Mouse (Mus musculus): ENCODE measurements around the gene Scn8a. TPM values are rescaled to one million over a fixed set of nuclear protein-coding genes. Genes with fewer than 3 reads are reported as not detected.

Scn8a gene
- polyA plus RNA-seq, 1 experiment from 2014 or later, result 19.0 TPM

DNA sequence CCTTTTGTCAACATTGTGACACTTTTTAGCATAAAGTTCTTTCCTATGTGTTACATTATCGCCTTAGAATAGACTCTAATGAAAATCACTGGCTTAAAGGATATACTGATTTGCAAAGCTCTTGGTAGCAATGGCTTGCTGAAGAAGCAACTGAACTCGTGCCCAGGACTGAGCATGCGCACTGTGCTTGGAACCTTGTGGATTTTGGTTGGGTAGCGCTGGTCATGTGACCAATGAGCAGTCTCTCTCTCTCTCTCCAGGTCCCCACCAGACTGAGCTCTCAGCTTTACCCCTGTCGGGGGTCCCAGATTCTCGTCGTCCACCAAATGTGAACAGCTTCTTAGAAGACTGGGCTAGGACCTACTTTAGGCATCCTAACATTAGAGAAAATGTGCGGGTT lies 32.9 kb upstream of the Scn8a start:
- Histone ChIP-seq H3K9me3 (ENCODE audit: control insufficient read depth, low read length) (no peaks in the 10 kb centered on the region; the same call in 1 of the 2 replicates), H3K36me3 (ENCODE audit: control insufficient read depth, insufficient read depth, low read length) (no peaks in the 10 kb centered on the region), H3K9ac (replicated peaks; ENCODE audit: low read length) (no peak overlapping the region), H3K27me3 (ENCODE audit: control insufficient read depth, insufficient read depth, low read length) (no peaks in the 10 kb centered on the region), H3K4me2 (ENCODE audit: low read length) (no peak overlapping the region), H3K27ac (replicated peaks; ENCODE audit: low read depth, low read length) (no peak overlapping the region), H3K4me3 (replicated peaks; ENCODE audit: low read depth, low read length) (no peak overlapping the region), H3K4me1 (ENCODE audit: control insufficient read depth, insufficient read depth, low read length) (no peaks in the 10 kb centered on the region)
- DNase-seq (no peak), ATAC-seq (ENCODE audit: low FRiP score, low TSS enrichment) (no peak)
- 86% methylated on average over 8 of the region's 8 CpGs for WGBS

GRCm38 (mm10) chr15:100838607-100839207 lies 31.0 kb upstream of the Scn8a start:
- Histone ChIP-seq H3K4me2 (ENCODE audit: low read length) (no peak overlapping the region), H3K27me3 (ENCODE audit: control insufficient read depth, insufficient read depth, low read length) (no peaks in the 10 kb centered on the region), H3K4me3 (replicated peaks; ENCODE audit: low read depth, low read length) (no peak overlapping the region), H3K9ac (replicated peaks; ENCODE audit: low read length) (no peak overlapping the region), H3K9me3 (ENCODE audit: control insufficient read depth, low read length) (no peaks in the 10 kb centered on the region; the same call in 1 of the 2 replicates), H3K27ac (replicated peaks; ENCODE audit: low read depth, low read length) (no peak overlapping the region), H3K36me3 (ENCODE audit: control insufficient read depth, insufficient read depth, low read length) (no peaks in the 10 kb centered on the region), H3K4me1 (ENCODE audit: control insufficient read depth, insufficient read depth, low read length) (no peaks in the 10 kb centered on the region)
- DNase-seq (peak; percentile 73), ATAC-seq (ENCODE audit: low FRiP score, low TSS enrichment) (no peak)
- 34% methylated on average over 12 of the region's 12 CpGs for WGBS

DNA sequence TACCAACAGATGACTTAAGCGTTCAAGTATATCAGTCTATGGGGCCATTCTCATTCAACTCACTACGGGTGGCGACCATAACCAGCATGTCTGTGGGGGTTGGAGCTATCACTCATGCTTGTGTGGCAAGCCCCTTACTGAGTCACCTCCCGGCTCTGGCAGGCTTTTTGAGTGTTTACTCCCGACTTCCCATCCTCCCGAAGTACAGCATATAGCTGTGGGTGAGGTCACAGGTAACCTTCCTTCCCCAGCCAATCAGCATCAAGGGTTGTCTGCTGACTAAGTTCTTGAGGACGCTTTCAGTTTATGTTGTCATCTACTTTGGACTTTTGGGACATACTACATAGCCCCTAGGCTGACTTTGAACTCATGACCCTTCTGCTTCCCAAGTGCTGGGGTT lies 25.3 kb upstream of the Scn8a start:
- no peaks in the 10 kb centered on the region for H3K27me3 ChIP-seq (ENCODE audit: control insufficient read depth, insufficient read depth, low read length)
- ATAC-seq (ENCODE audit: low FRiP score, low TSS enrichment), result no peak
- no peak for DNase-seq
- 90% methylated on average over 7 of the region's 7 CpGs for WGBS
- no peak overlapping the region for H3K27ac ChIP-seq (replicated peaks; ENCODE audit: low read depth, low read length)
- H3K9ac ChIP-seq (replicated peaks; ENCODE audit: low read length), result no peak overlapping the region
- H3K4me3 ChIP-seq (replicated peaks; ENCODE audit: low read depth, low read length), result no peak overlapping the region
- H3K4me1 ChIP-seq (ENCODE audit: control insufficient read depth, insufficient read depth, low read length), result no peaks in the 10 kb centered on the region
- H3K9me3 ChIP-seq (ENCODE audit: control insufficient read depth, low read length), result peaks cover 5% of the 10 kb centered on the region; the same call in 1 of the 2 replicates
- no peaks in the 10 kb centered on the region for H3K36me3 ChIP-seq (ENCODE audit: control insufficient read depth, insufficient read depth, low read length)
- H3K4me2 ChIP-seq (ENCODE audit: low read length), result no peak overlapping the region

DNA sequence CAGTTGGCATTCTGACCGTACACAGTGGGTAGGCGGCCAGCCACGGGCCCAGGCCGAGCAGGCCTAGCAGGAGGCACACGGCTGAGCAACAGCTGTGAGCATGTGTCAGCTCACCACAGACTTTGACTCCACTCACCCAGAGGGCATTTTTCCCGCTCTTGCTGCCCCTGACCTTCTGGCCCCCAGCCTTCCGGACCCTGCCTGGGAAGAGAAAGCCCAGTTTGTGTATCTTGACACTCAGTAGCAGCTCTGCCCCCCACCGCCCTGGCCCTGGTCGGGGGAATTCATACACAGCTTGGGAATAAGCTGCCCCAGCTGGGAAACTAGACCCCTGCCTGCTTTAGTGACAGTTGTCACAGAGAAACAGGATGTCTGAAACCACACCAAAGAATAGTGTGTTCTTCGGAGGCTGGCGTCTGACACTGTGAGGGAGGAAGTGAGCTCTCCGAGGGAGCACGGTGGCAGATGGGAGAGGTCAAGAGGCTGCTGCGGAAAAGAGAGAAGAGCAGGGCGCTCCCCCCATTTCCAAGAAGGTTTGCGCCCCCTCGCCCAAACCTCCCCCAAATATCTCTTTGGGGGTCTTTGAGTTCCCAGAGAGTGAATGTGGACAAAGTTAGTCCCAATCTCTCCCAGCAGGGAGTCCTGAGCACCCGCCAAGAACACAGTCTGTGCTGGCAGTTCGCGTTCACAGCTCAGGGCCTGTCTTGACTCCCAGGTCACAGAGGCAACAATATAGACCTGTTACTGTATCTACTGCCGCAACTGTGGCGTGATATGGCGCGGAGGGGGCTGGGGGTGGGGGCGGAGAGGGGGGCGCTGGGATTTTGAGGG lies 24.4 kb upstream of the Scn8a start:
- WGBS, result 60% methylated on average over 26 of the region's 26 CpGs
- no peaks in the 10 kb centered on the region for H3K27me3 ChIP-seq (ENCODE audit: control insufficient read depth, insufficient read depth, low read length)

GRCm38 (mm10) chr15:100847193-100847592 lies 22.5 kb upstream of the Scn8a start:
- Histone ChIP-seq H3K9me3 (ENCODE audit: control insufficient read depth, low read length) (peaks cover 5% of the 10 kb centered on the region; the same call in 1 of the 2 replicates), H3K9ac (replicated peaks; ENCODE audit: low read length) (no peak overlapping the region), H3K27me3 (ENCODE audit: control insufficient read depth, insufficient read depth, low read length) (no peaks in the 10 kb centered on the region), H3K4me2 (ENCODE audit: low read length) (no peak overlapping the region), H3K27ac (replicated peaks; ENCODE audit: low read depth, low read length) (no peak overlapping the region), H3K4me1 (ENCODE audit: control insufficient read depth, insufficient read depth, low read length) (no peaks in the 10 kb centered on the region), H3K4me3 (replicated peaks; ENCODE audit: low read depth, low read length) (no peak overlapping the region), H3K36me3 (ENCODE audit: control insufficient read depth, insufficient read depth, low read length) (no peaks in the 10 kb centered on the region)
- DNase-seq (no peak), ATAC-seq (ENCODE audit: low FRiP score, low TSS enrichment) (no peak)
- WGBS, result 86% methylated on average over 6 of the region's 6 CpGs

More for the DNA sequence above, 24.4 kb upstream of the Scn8a start:
- Histone ChIP-seq H3K9me3 (ENCODE audit: control insufficient read depth, low read length) (peaks cover 5% of the 10 kb centered on the region; the same call in 1 of the 2 replicates), H3K27ac (replicated peaks; ENCODE audit: low read depth, low read length) (no peak overlapping the region), H3K4me3 (replicated peaks; ENCODE audit: low read depth, low read length) (no peak overlapping the region), H3K4me2 (ENCODE audit: low read length) (no peak overlapping the region), H3K36me3 (ENCODE audit: control insufficient read depth, insufficient read depth, low read length) (no peaks in the 10 kb centered on the region), H3K4me1 (ENCODE audit: control insufficient read depth, insufficient read depth, low read length) (no peaks in the 10 kb centered on the region), H3K9ac (replicated peaks; ENCODE audit: low read length) (no peak overlapping the region)
- ATAC-seq (ENCODE audit: low FRiP score, low TSS enrichment), result no peak
- peak; percentile 12 for DNase-seq

GRCm38 (mm10) chr15:100857586-100857985 lies 12.1 kb upstream of the Scn8a start:
- H3K36me3 ChIP-seq (ENCODE audit: control insufficient read depth, insufficient read depth, low read length), result no peaks in the 10 kb centered on the region
- no peak overlapping the region for H3K4me3 ChIP-seq (replicated peaks; ENCODE audit: low read depth, low read length)
- H3K27ac ChIP-seq (replicated peaks; ENCODE audit: low read depth, low read length), result no peak overlapping the region
- H3K9me3 ChIP-seq (ENCODE audit: control insufficient read depth, low read length), result no peaks in the 10 kb centered on the region
- ATAC-seq (ENCODE audit: low FRiP score, low TSS enrichment), result no peak
- 84% methylated on average over 3 of the region's 3 CpGs for WGBS
- H3K4me1 ChIP-seq (ENCODE audit: control insufficient read depth, insufficient read depth, low read length), result no peaks in the 10 kb centered on the region
- no peak overlapping the region for H3K4me2 ChIP-seq (ENCODE audit: low read length)
- H3K9ac ChIP-seq (replicated peaks; ENCODE audit: low read length), result no peak overlapping the region
- H3K27me3 ChIP-seq (ENCODE audit: control insufficient read depth, insufficient read depth, low read length), result no peaks in the 10 kb centered on the region
- no peak for DNase-seq

GRCm38 (mm10) chr15:100860856-100861255 lies 8.8 kb upstream of the Scn8a start:
- no peak overlapping the region for H3K27ac ChIP-seq (replicated peaks; ENCODE audit: low read depth, low read length)
- no peak for ATAC-seq (ENCODE audit: low FRiP score, low TSS enrichment)
- H3K4me2 ChIP-seq (ENCODE audit: low read length), result no peak overlapping the region

GRCm38 (mm10) chr15:100865556-100865955 lies 4.1 kb upstream of the Scn8a start:
- H3K36me3 ChIP-seq (ENCODE audit: control insufficient read depth, insufficient read depth, low read length), result no peaks in the 10 kb centered on the region
- DNase-seq (no peak), ATAC-seq (ENCODE audit: low FRiP score, low TSS enrichment) (no peak)
- peaks cover 3% of the 10 kb centered on the region; the same call in 1 of the 2 replicates for H3K27me3 ChIP-seq (ENCODE audit: control insufficient read depth, insufficient read depth, low read length)
- H3K9ac ChIP-seq (replicated peaks; ENCODE audit: low read length), result no peak overlapping the region
- peaks cover 7% of the 10 kb centered on the region for H3K4me1 ChIP-seq (ENCODE audit: control insufficient read depth, insufficient read depth, low read length)
- H3K4me3 ChIP-seq (replicated peaks; ENCODE audit: low read depth, low read length), result no peak overlapping the region
- 47% methylated on average over 3 of the region's 3 CpGs for WGBS
- H3K4me2 ChIP-seq (ENCODE audit: low read length), result no peak overlapping the region
- no peaks in the 10 kb centered on the region for H3K9me3 ChIP-seq (ENCODE audit: control insufficient read depth, low read length)
- no peak overlapping the region for H3K27ac ChIP-seq (replicated peaks; ENCODE audit: low read depth, low read length)

More at GRCm38 (mm10) chr15:100860856-100861255, 8.8 kb upstream of the Scn8a start:
- Histone ChIP-seq H3K4me1 (ENCODE audit: control insufficient read depth, insufficient read depth, low read length) (no peaks in the 10 kb centered on the region), H3K9me3 (ENCODE audit: control insufficient read depth, low read length) (no peaks in the 10 kb centered on the region), H3K36me3 (ENCODE audit: control insufficient read depth, insufficient read depth, low read length) (no peaks in the 10 kb centered on the region), H3K27me3 (ENCODE audit: control insufficient read depth, insufficient read depth, low read length) (no peaks in the 10 kb centered on the region), H3K9ac (replicated peaks; ENCODE audit: low read length) (no peak overlapping the region), H3K4me3 (replicated peaks; ENCODE audit: low read depth, low read length) (no peak overlapping the region)
- WGBS, result 41% methylated on average over 5 of the region's 5 CpGs
- DNase-seq, result no peak
